Mouse (Mus musculus) kidney, adult 2 months (tissue): ENCODE measurements around the gene Ptpn23.

Experiments
- CTCF ChIP-seq: fragments of 200-500 bp; conservative IDR thresholded peaks from 2 replicates; pipeline ENCODE4 v1.5.1; 2011; ENCODE audit warnings: low read depth, mild to moderate bottlenecking, control low read depth, low read length, moderate library complexity, mixed read lengths; ENCODE audit not compliant: insufficient read depth, insufficient read length
- POLR2A ChIP-seq: fragments of 200-500 bp; IDR thresholded peaks from one replicate; pipeline ENCODE4 v1.6.1; 2011; ENCODE audit warnings: low read depth, low read length, control low read depth

DNA sequence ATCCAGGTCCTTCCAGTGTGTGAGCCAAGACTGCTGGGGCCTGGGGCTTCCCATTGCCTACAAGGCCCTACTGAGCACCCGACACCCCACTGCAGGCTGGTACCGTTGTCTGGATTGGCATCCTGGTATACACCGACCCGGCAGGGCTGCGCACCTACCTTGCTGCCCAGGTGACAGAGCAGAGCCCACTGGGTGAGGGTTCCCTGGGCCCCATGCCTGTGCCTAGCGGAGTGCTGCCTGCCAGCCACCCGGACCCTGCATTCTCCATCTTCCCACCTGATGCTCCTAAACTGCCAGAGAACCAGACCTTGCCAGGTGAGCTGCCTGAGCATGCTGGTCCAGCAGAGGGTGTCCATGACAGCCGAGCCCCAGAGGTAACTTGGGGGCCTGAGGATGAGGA lies 28.7 kb downstream of the Ptpn23 start:
- TF ChIP-seq CTCF (no peak), POLR2A (no peak)
